Comparison of ENCODE assay signal across 7 mouse cellular contexts in genomic region chr7:115366910-115367309, GRCm38 (mm10).
DNase-seq lines count a peak whose midpoint lies in the region.

No protein-coding gene starts in this region.

- no peaks in the 10 kb centered on the region for H3K27me3 ChIP-seq in splenic B cell, adult 2 months (ENCODE audit: control insufficient read depth, insufficient read depth, low read length, poor library complexity, severe bottlenecking)

- H3K36me3 ChIP-seq in splenic B cell, adult 2 months (ENCODE audit: control insufficient read depth, insufficient read depth, low read length, poor library complexity, severe bottlenecking) = no peaks in the 10 kb centered on the region

- DNase-seq in 416B (ENCODE audit: low read depth) (peak; percentile 3), ES-CJ7 (ENCODE audit: low read depth, low spot score) (peak; percentile 46)
- DNase-seq in cerebellum, postnatal 14 days = peak; percentile 56 to 77
- peak; percentile 25 to 55 for DNase-seq in gastrocnemius, postnatal 4 days (ENCODE audit: low spot score in 2 of 2)
- DNase-seq in kidney, postnatal 4 days = peak; percentile 81
- DNase-seq in lung, postnatal 36 days = peak; percentile 66
- DNase-seq in splenic B cell, adult 2 months (ENCODE audit: low read depth, low spot score) = peak; percentile 11

Comparison
In these comparisons a context has a peak if more than half of its experiments do, and no peak if none do; other contexts are left out.
1. Peak in every context shown above with its lines: DNase-seq.
2. DNase-seq: peak in every context shown above with its lines; median percentile 81 in kidney, postnatal 4 days; 66 in cerebellum, postnatal 14 days; 66 in lung, postnatal 36 days; 46 in ES-CJ7; 40 in gastrocnemius, postnatal 4 days; 11 in splenic B cell, adult 2 months; 3 in 416B.